Mouse (Mus musculus): ENCODE data around the gene Cul7. TPM values are rescaled to one million over a fixed set of nuclear protein-coding genes. Genes with fewer than 3 reads are reported as not detected.

Gene Cul7
- polyA plus RNA-seq, 1 experiment, result 44.4 TPM

GRCm38 (mm10) chr17:46682654-46683389, 32.7 kb downstream of the Cul7 start:
- TF ChIP-seq MAX (IDR thresholded peaks at IDR 0.05; ENCODE audit: low read depth) (no peak), TCF12 (IDR thresholded peaks at IDR 0.05; ENCODE audit: insufficient read depth, poor library complexity, severe bottlenecking) (no peak), SRF (IDR thresholded peaks at IDR 0.05; ENCODE audit: control insufficient read depth, insufficient read length, low read depth) (no peak), POLR2AphosphoS2 (IDR thresholded peaks at IDR 0.05; ENCODE audit: insufficient read length, low read depth) (peak; percentile 56)
- Histone ChIP-seq H3ac (ENCODE audit: control insufficient read depth, insufficient read length) (no peak overlapping the region), H3K27me3 (ENCODE audit: control insufficient read depth, insufficient read depth, insufficient read length) (no peaks in the 10 kb centered on the region), H3K4me2 (ENCODE audit: low read depth) (no peak overlapping the region), H3K4me3 (peak overlapping the region; percentile 94), H3K79me2 (ENCODE audit: control insufficient read depth, insufficient read depth) (peaks cover 27% of the 10 kb centered on the region), H3K36me3 (ENCODE audit: control insufficient read depth, insufficient read depth) (peaks cover 19% of the 10 kb centered on the region)

GRCm38 (mm10) chr17:46685913-46686312, 35.8 kb downstream of the Cul7 start:
- Histone ChIP-seq H3K4me2 (ENCODE audit: low read depth) (no peak overlapping the region), H3K36me3 (ENCODE audit: control insufficient read depth, insufficient read depth) (peaks cover 19% of the 10 kb centered on the region), H3K79me2 (ENCODE audit: control insufficient read depth, insufficient read depth) (peaks cover 9% of the 10 kb centered on the region), H3K4me3 (no peak overlapping the region), H3K27me3 (ENCODE audit: control insufficient read depth, insufficient read depth, insufficient read length) (no peaks in the 10 kb centered on the region), H3ac (ENCODE audit: control insufficient read depth, insufficient read length) (no peak overlapping the region)
- TF ChIP-seq SRF (IDR thresholded peaks at IDR 0.05; ENCODE audit: control insufficient read depth, insufficient read length, low read depth), result no peak
- TF ChIP-seq POLR2AphosphoS2 (IDR thresholded peaks at IDR 0.05; ENCODE audit: insufficient read length, low read depth), result peak; percentile 16
- no peak for TF ChIP-seq TCF3 (IDR thresholded peaks at IDR 0.05; ENCODE audit: insufficient read length, low read depth)
- no peak for TF ChIP-seq MAX (IDR thresholded peaks at IDR 0.05; ENCODE audit: low read depth)
- TF ChIP-seq USF1 (IDR thresholded peaks at IDR 0.05; ENCODE audit: low read depth), result no peak

- Histone ChIP-seq H3K36me3 (ENCODE audit: control insufficient read depth, insufficient read depth) (peaks cover 7% of the 10 kb centered on the region), H3K79me2 (ENCODE audit: control insufficient read depth, insufficient read depth) (peaks cover 6% of the 10 kb centered on the region), H3K4me2 (ENCODE audit: low read depth) (no peak overlapping the region), H3ac (ENCODE audit: control insufficient read depth, insufficient read length) (no peak overlapping the region), H3K27me3 (ENCODE audit: control insufficient read depth, insufficient read depth, insufficient read length) (no peaks in the 10 kb centered on the region), H3K4me3 (no peak overlapping the region)
- TF ChIP-seq TCF12 (IDR thresholded peaks at IDR 0.05; ENCODE audit: insufficient read depth, poor library complexity, severe bottlenecking), result no peak
- TF ChIP-seq POLR2A (IDR thresholded peaks at IDR 0.05; ENCODE audit: insufficient read length, low read depth), result no peak
- no peak for TF ChIP-seq MYOG (IDR thresholded peaks at IDR 0.05; ENCODE audit: control insufficient read depth in 1 of 3, insufficient read depth in 1 of 3, insufficient read length in 2 of 3, low read depth in 2 of 3)
- no peak for TF ChIP-seq CEBPB (IDR thresholded peaks at IDR 0.05; ENCODE audit: insufficient read depth, poor library complexity, severe bottlenecking)
- TF ChIP-seq TCF3 (IDR thresholded peaks at IDR 0.05; ENCODE audit: insufficient read length, low read depth), result no peak
- no peak for TF ChIP-seq MYOD1 (IDR thresholded peaks at IDR 0.05; ENCODE audit: control insufficient read depth in 1 of 3, insufficient read length in 2 of 3, low read depth in 2 of 3)
- TF ChIP-seq REST (IDR thresholded peaks at IDR 0.05; ENCODE audit: insufficient read depth, insufficient read length), result no peak
- TF ChIP-seq MAX (IDR thresholded peaks at IDR 0.05; ENCODE audit: low read depth), result no peak
- no peak for TF ChIP-seq SRF (IDR thresholded peaks at IDR 0.05; ENCODE audit: control insufficient read depth, insufficient read length, low read depth)
- no peak for TF ChIP-seq POLR2AphosphoS2 (IDR thresholded peaks at IDR 0.05; ENCODE audit: insufficient read length, low read depth)
- no peak for TF ChIP-seq E2F4 (IDR thresholded peaks at IDR 0.05; ENCODE audit: insufficient read depth)
- TF ChIP-seq USF1 (IDR thresholded peaks at IDR 0.05; ENCODE audit: low read depth), result no peak
Observed at GRCm38 (mm10) chr17:46690665-46691064, 40.5 kb downstream of the Cul7 start.

- H3K36me3 ChIP-seq (ENCODE audit: control insufficient read depth, insufficient read depth), result peaks cover 4% of the 10 kb centered on the region
- H3ac ChIP-seq (ENCODE audit: control insufficient read depth, insufficient read length), result no peak overlapping the region
- peaks cover 13% of the 10 kb centered on the region for H3K79me2 ChIP-seq (ENCODE audit: control insufficient read depth, insufficient read depth)
- TF ChIP-seq REST (IDR thresholded peaks at IDR 0.05; ENCODE audit: insufficient read depth, insufficient read length) (no peak), SRF (IDR thresholded peaks at IDR 0.05; ENCODE audit: control insufficient read depth, insufficient read length, low read depth) (no peak), E2F4 (IDR thresholded peaks at IDR 0.05; ENCODE audit: insufficient read depth) (no peak), CEBPB (IDR thresholded peaks at IDR 0.05; ENCODE audit: insufficient read depth, poor library complexity, severe bottlenecking) (no peak), TCF12 (IDR thresholded peaks at IDR 0.05; ENCODE audit: insufficient read depth, poor library complexity, severe bottlenecking) (no peak), MYOD1 (IDR thresholded peaks at IDR 0.05; ENCODE audit: control insufficient read depth in 1 of 3, insufficient read length in 2 of 3, low read depth in 2 of 3) (no peak), MAX (IDR thresholded peaks at IDR 0.05; ENCODE audit: low read depth) (no peak), TCF3 (IDR thresholded peaks at IDR 0.05; ENCODE audit: insufficient read length, low read depth) (no peak), POLR2AphosphoS2 (IDR thresholded peaks at IDR 0.05; ENCODE audit: insufficient read length, low read depth) (no peak), USF1 (IDR thresholded peaks at IDR 0.05; ENCODE audit: low read depth) (no peak), MYOG (IDR thresholded peaks at IDR 0.05; ENCODE audit: control insufficient read depth in 1 of 3, insufficient read depth in 1 of 3, insufficient read length in 2 of 3, low read depth in 2 of 3) (no peak), POLR2A (IDR thresholded peaks at IDR 0.05; ENCODE audit: insufficient read length, low read depth) (no peak)
- H3K4me3 ChIP-seq, result no peak overlapping the region
- H3K27me3 ChIP-seq (ENCODE audit: control insufficient read depth, insufficient read depth, insufficient read length), result no peaks in the 10 kb centered on the region
- H3K4me2 ChIP-seq (ENCODE audit: low read depth), result no peak overlapping the region
Observed at GRCm38 (mm10) chr17:46691390-46691789, 41.3 kb downstream of the Cul7 start.

GRCm38 (mm10) chr17:46694517-46695063, 44.5 kb downstream of the Cul7 start:
- Histone ChIP-seq H3K4me2 (ENCODE audit: low read depth) (no peak overlapping the region), H3ac (ENCODE audit: control insufficient read depth, insufficient read length) (no peak overlapping the region), H3K79me2 (ENCODE audit: control insufficient read depth, insufficient read depth) (peaks cover 24% of the 10 kb centered on the region), H3K4me3 (no peak overlapping the region), H3K36me3 (ENCODE audit: control insufficient read depth, insufficient read depth) (no peaks in the 10 kb centered on the region), H3K27me3 (ENCODE audit: control insufficient read depth, insufficient read depth, insufficient read length) (no peaks in the 10 kb centered on the region)
- TF ChIP-seq MYOD1 (IDR thresholded peaks at IDR 0.05; ENCODE audit: control insufficient read depth in 1 of 3, insufficient read length in 2 of 3, low read depth in 2 of 3) (no peak), POLR2AphosphoS2 (IDR thresholded peaks at IDR 0.05; ENCODE audit: insufficient read length, low read depth) (no peak), MAX (IDR thresholded peaks at IDR 0.05; ENCODE audit: low read depth) (no peak), REST (IDR thresholded peaks at IDR 0.05; ENCODE audit: insufficient read depth, insufficient read length) (no peak), E2F4 (IDR thresholded peaks at IDR 0.05; ENCODE audit: insufficient read depth) (no peak), USF1 (IDR thresholded peaks at IDR 0.05; ENCODE audit: low read depth) (no peak), SRF (IDR thresholded peaks at IDR 0.05; ENCODE audit: control insufficient read depth, insufficient read length, low read depth) (no peak), POLR2A (IDR thresholded peaks at IDR 0.05; ENCODE audit: insufficient read length, low read depth) (no peak), MYOG (IDR thresholded peaks at IDR 0.05; ENCODE audit: control insufficient read depth in 1 of 3, insufficient read depth in 1 of 3, insufficient read length in 2 of 3, low read depth in 2 of 3) (no peak), CEBPB (IDR thresholded peaks at IDR 0.05; ENCODE audit: insufficient read depth, poor library complexity, severe bottlenecking) (no peak), TCF3 (IDR thresholded peaks at IDR 0.05; ENCODE audit: insufficient read length, low read depth) (no peak), TCF12 (IDR thresholded peaks at IDR 0.05; ENCODE audit: insufficient read depth, poor library complexity, severe bottlenecking) (no peak)
